Mouse (Mus musculus): ENCODE measurements around the gene Utp3. TPM values are rescaled to one million over a fixed set of nuclear protein-coding genes. Genes with fewer than 3 reads are reported as not detected.
A peak's percentile ranks its signal among the peaks of the same experiment; 100 is the strongest.

Utp3 gene
- total and polyA plus RNA-seq, 3 experiments = 48.4 to 120 (median 73.9) TPM

DNA sequence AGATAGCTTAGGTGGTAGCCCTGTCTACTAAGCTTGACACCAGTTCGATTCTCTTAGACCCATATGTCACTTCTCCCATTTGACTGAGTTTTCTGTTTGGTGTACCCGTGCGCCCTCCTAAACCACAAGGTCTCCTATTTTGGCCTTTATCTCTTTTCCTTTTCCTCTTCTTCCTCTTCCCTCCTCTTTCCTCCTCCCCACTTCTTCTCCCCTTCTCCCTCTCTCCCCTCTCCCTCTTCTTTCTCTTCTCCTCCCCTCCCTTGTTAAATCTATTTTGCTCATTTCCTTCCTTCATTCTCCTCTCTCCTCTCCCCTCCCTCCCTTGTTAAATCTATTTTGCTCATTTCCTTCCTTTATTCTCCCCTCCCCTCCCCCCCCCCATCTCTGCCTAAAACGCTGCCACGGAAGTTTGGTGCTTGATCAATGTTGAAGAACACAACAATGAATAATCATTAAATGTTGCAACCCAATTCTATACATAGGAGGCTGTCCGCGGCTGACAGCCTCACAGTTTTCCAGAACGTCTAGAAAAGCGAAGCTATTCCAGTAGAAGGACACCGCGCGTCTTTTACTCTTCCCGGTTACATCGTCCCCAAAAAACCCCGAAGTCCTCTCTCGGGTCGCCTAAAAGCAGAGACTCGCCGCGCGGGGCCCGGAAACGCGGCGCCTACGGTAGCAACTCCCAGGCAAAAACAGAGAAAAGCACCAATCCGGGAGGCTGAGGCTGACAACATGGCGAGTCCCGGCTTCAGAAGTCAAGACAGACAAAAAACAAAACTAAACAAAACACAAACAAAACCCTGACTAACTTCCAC, 784 bp upstream of the Utp3 start:
- H3K27me3 ChIP-seq (ENCODE audit: control insufficient read depth in 1 of 2, insufficient read depth in 2 of 2, low read length in 2 of 2) = no peaks in the 10 kb centered on the region
- peaks cover 7 to 18% of the 10 kb centered on the region in 2 experiments; a peak in 2 of 4 replicates for H3K4me1 ChIP-seq (ENCODE audit: control insufficient read depth in 1 of 2, insufficient read depth in 2 of 2, low read length in 2 of 2)
- peaks cover 0 to 18% of the 10 kb centered on the region in 2 experiments; a peak in 2 of 4 replicates for H3K36me3 ChIP-seq (ENCODE audit: control insufficient read depth in 1 of 2, insufficient read depth in 2 of 2, low read length in 2 of 2)
- peak overlapping the region; percentile 45 to 94 for H3K4me3 ChIP-seq (ENCODE audit: control insufficient read depth in 1 of 2, insufficient read depth in 1 of 2, low read depth in 2 of 2, low read length in 2 of 2)
- no peaks in the 10 kb centered on the region for H3K9me3 ChIP-seq (replicated peaks; ENCODE audit: insufficient read depth, low read length)
- TF ChIP-seq SIN3A (IDR thresholded peaks at IDR 0.05; ENCODE audit: low read length) (no peak), USF1 (IDR thresholded peaks at IDR 0.05; ENCODE audit: low read depth, low read length) (no peak), BHLHE40 (IDR thresholded peaks at IDR 0.05; ENCODE audit: borderline replicate concordance, low read depth, low read length) (0 out of 2 replicates have a peak, but pooled peaks have one; percentile 17), MAZ (IDR thresholded peaks at IDR 0.05; ENCODE audit: low read depth, low read length) (peak; percentile 70), CTCF (IDR thresholded peaks at IDR 0.05 in 2 of 3, conservative IDR thresholded peaks at IDR 0.05 in 1 of 3; ENCODE audit: control insufficient read depth in 1 of 3, insufficient read depth in 1 of 3, low read depth in 2 of 3, low read length in 3 of 3, poor library complexity in 1 of 3, severe bottlenecking in 1 of 3) (no peak), TCF12 (IDR thresholded peaks at IDR 0.05; ENCODE audit: low read depth, low read length) (no peak), CHD1 (IDR thresholded peaks at IDR 0.05; ENCODE audit: low read depth, low read length) (no peak), NRF1 (IDR thresholded peaks at IDR 0.05; ENCODE audit: insufficient read depth, low read depth, low read length, poor library complexity, severe bottlenecking) (no peak), MXI1 (IDR thresholded peaks at IDR 0.05; ENCODE audit: low read depth, low read length) (no peak), EP300 (IDR thresholded peaks at IDR 0.05; ENCODE audit: low read depth in 1 of 2, low read length in 2 of 2) (0 out of 4 replicates have a peak, but pooled peaks of 1 of the 2 experiments have one; percentile 19), MAX (IDR thresholded peaks at IDR 0.05; ENCODE audit: low read length) (0 out of 2 replicates have a peak, but pooled peaks have one; percentile 4), ZKSCAN1 (IDR thresholded peaks at IDR 0.05; ENCODE audit: low read depth, low read length) (no peak), HCFC1 (IDR thresholded peaks at IDR 0.05; ENCODE audit: low read depth, low read length) (no peak), GATA1 (IDR thresholded peaks at IDR 0.05; ENCODE audit: low read depth, low read length) (peak; percentile 56), NELFE (IDR thresholded peaks at IDR 0.05; ENCODE audit: low read depth, low read length) (no peak), ZC3H11A (IDR thresholded peaks at IDR 0.05; ENCODE audit: low read depth, low read length) (no peak), MEF2A (IDR thresholded peaks at IDR 0.05; ENCODE audit: extremely low read depth, insufficient replicate concordance, low read depth, low read length, poor library complexity, severe bottlenecking) (no peak), POLR2AphosphoS5 (IDR thresholded peaks at IDR 0.05; ENCODE audit: borderline replicate concordance, low read depth, low read length) (no peak)
- peak overlapping the region; percentile 95 for H3K9ac ChIP-seq (ENCODE audit: control insufficient read depth, low read depth, low read length, poor library complexity, severe bottlenecking)
- peaks cover 27% of the 10 kb centered on the region for H3K79me2 ChIP-seq (ENCODE audit: control insufficient read depth, insufficient read depth, low read length, poor library complexity)
- peak overlapping the region; percentile 95 for H3K27ac ChIP-seq (ENCODE audit: control insufficient read depth, low read depth, low read length)
- DNase-seq (ENCODE audit: low read depth, low spot score) = peak; percentile 67

- TF ChIP-seq RCOR1 (IDR thresholded peaks at IDR 0.05; ENCODE audit: low read depth, low read length) = no peak
- TF ChIP-seq RAD21 (IDR thresholded peaks at IDR 0.05; ENCODE audit: low read depth, low read length) = no peak
- no peak for TF ChIP-seq MAFK (IDR thresholded peaks at IDR 0.05; ENCODE audit: borderline replicate concordance, low read depth, low read length)
- TF ChIP-seq TAL1 (IDR thresholded peaks at IDR 0.05; ENCODE audit: low read length) = no peak
- no peak for TF ChIP-seq SIN3A (IDR thresholded peaks at IDR 0.05; ENCODE audit: low read length)
- no peak for TF ChIP-seq ZNF384 (IDR thresholded peaks at IDR 0.05; ENCODE audit: low read depth, low read length)
- no peak for TF ChIP-seq USF1 (IDR thresholded peaks at IDR 0.05; ENCODE audit: low read depth, low read length)
- no peak for TF ChIP-seq POLR2AphosphoS2 (IDR thresholded peaks at IDR 0.05; ENCODE audit: low read length)
- TF ChIP-seq ETS1 (IDR thresholded peaks at IDR 0.05; ENCODE audit: low read depth, low read length) = no peak
- TF ChIP-seq MXI1 (IDR thresholded peaks at IDR 0.05; ENCODE audit: low read depth, low read length) = no peak
- no peak for DNase-seq (ENCODE audit: low read depth, low spot score)
- Histone ChIP-seq H3K4me3 (ENCODE audit: control insufficient read depth in 1 of 2, insufficient read depth in 1 of 2, low read depth in 2 of 2, low read length in 2 of 2) (no peak overlapping the region), H3K27ac (ENCODE audit: control insufficient read depth, low read depth, low read length) (no peak overlapping the region), H3K9me3 (replicated peaks; ENCODE audit: insufficient read depth, low read length) (no peaks in the 10 kb centered on the region), H3K4me1 (ENCODE audit: control insufficient read depth in 1 of 2, insufficient read depth in 2 of 2, low read length in 2 of 2) (peaks cover 7 to 15% of the 10 kb centered on the region in 2 experiments; a peak in 2 of 4 replicates), H3K36me3 (ENCODE audit: control insufficient read depth in 1 of 2, insufficient read depth in 2 of 2, low read length in 2 of 2) (peaks cover 0 to 18% of the 10 kb centered on the region in 2 experiments; a peak in 2 of 4 replicates), H3K9ac (ENCODE audit: control insufficient read depth, low read depth, low read length, poor library complexity, severe bottlenecking) (no peak overlapping the region), H3K27me3 (ENCODE audit: control insufficient read depth in 1 of 2, insufficient read depth in 2 of 2, low read length in 2 of 2) (no peaks in the 10 kb centered on the region), H3K79me2 (ENCODE audit: control insufficient read depth, insufficient read depth, low read length, poor library complexity) (peaks cover 23% of the 10 kb centered on the region)
Observed at GRCm38 (mm10) chr5:88558991-88559390, 4.7 kb downstream of the Utp3 start.

Data from MEL (cell line).